16 mouse cellular contexts compared by ENCODE assay signal in genomic region chr10:40998799-40999198, GRCm38 (mm10).
A peak's percentile ranks its signal among the peaks of the same experiment; 100 is the strongest.
DNase-seq lines count a peak whose midpoint lies in the region; ATAC-seq lines count a peak whose summit lies in the region.
"Had no signal": no experiment of that assay in that cellular context is flagged by ENCODE, and none has a peak within 500 bp of the region (broad histone marks: within the 10 kb centered on the region; RNA-seq: fewer than 3 reads in every experiment).

No protein-coding gene starts in this region.

- H3K36me3 ChIP-seq in hindbrain, embryonic 13.5 days = no peaks in the 10 kb centered on the region
- no peaks in the 10 kb centered on the region for H3K36me3 ChIP-seq in midbrain, embryonic 13.5 days
- H3K36me3 ChIP-seq: embryonic facial prominence, embryonic 15.5 days; limb, embryonic 10.5 days had no signal

- WGBS in hindbrain, embryonic 13.5 days = 64% methylated on average over 11 of the region's 11 CpGs
- 62% methylated on average over 11 of the region's 11 CpGs for WGBS in midbrain, embryonic 13.5 days

- peak; percentile 31 for DNase-seq in retina, postnatal 1 day
- no peak for DNase-seq in retina, embryonic 14.5 days (ENCODE audit: low spot score)
- no peak for DNase-seq in gastrocnemius, postnatal 36 days
- no peak for DNase-seq in kidney, postnatal 14 days
- no peak for DNase-seq in left cerebral cortex, postnatal 10 days (ENCODE audit: extremely low spot score in 1 of 2, low spot score in 2 of 2)
- DNase-seq: gastrocnemius, adult 2 months; heart, adult 18-20 months; lung, adult 2 months; lung, postnatal 36 days; thymus, adult 2 months had no signal

- H3K9ac ChIP-seq in hindbrain, embryonic 13.5 days = no peak overlapping the region
- H3K9ac ChIP-seq in midbrain, embryonic 13.5 days (replicated peaks) = no peak overlapping the region
- H3K9ac ChIP-seq: embryonic facial prominence, embryonic 15.5 days had no signal

- 0 out of 2 replicates have a peak, but pooled peaks cover 2% of the 10 kb centered on the region for H3K27me3 ChIP-seq in hindbrain, embryonic 13.5 days
- H3K27me3 ChIP-seq in midbrain, embryonic 13.5 days = no peaks in the 10 kb centered on the region
- H3K27me3 ChIP-seq: embryonic facial prominence, embryonic 15.5 days had no signal

- intact Hi-C loops in gastrocnemius, postnatal 36 days (cut with DNase I) = no loop called here
- intact Hi-C loops in left cerebral cortex, postnatal 10 days (cut with DNase I) = no loop called here

- ATAC-seq in hindbrain, embryonic 13.5 days (ENCODE audit: low FRiP score) = peak; percentile 53
- peak; percentile 64 for ATAC-seq in midbrain, embryonic 13.5 days
- ATAC-seq: inflammation-experienced regulatory T-cells, adult 6 months had no signal

- H3K27ac ChIP-seq in hindbrain, embryonic 13.5 days = peak overlapping the region; percentile 81
- peak overlapping the region; percentile 78 for H3K27ac ChIP-seq in midbrain, embryonic 13.5 days
- H3K27ac ChIP-seq: embryonic facial prominence, embryonic 15.5 days; gastrocnemius, adult 2 months; limb, embryonic 10.5 days had no signal

- H3K9me3 ChIP-seq in hindbrain, embryonic 13.5 days = no peaks in the 10 kb centered on the region
- no peaks in the 10 kb centered on the region for H3K9me3 ChIP-seq in midbrain, embryonic 13.5 days
- H3K9me3 ChIP-seq: embryonic facial prominence, embryonic 15.5 days; limb, embryonic 10.5 days had no signal

- no peak overlapping the region for H3K4me3 ChIP-seq in hindbrain, embryonic 13.5 days
- no peak overlapping the region for H3K4me3 ChIP-seq in midbrain, embryonic 13.5 days (replicated peaks)
- H3K4me3 ChIP-seq: embryonic facial prominence, embryonic 15.5 days; gastrocnemius, adult 2 months; limb, embryonic 10.5 days had no signal

- peaks cover 19% of the 10 kb centered on the region for H3K4me1 ChIP-seq in hindbrain, embryonic 13.5 days (replicated peaks)
- peaks cover 18% of the 10 kb centered on the region for H3K4me1 ChIP-seq in midbrain, embryonic 13.5 days (replicated peaks)
- H3K4me1 ChIP-seq: embryonic facial prominence, embryonic 15.5 days; limb, embryonic 10.5 days had no signal

- 0 out of 2 replicates have a peak overlapping the region, but pooled peaks have one; percentile 25 for H3K4me2 ChIP-seq in hindbrain, embryonic 13.5 days
- H3K4me2 ChIP-seq in midbrain, embryonic 13.5 days (replicated peaks) = peak overlapping the region; percentile 5; the same call in 1 of the 2 replicates
- H3K4me2 ChIP-seq: embryonic facial prominence, embryonic 15.5 days; liver, embryonic 11.5 days had no signal
